Mouse (Mus musculus): ENCODE data around the gene Ppp6r1. TPM values are rescaled to one million over a fixed set of nuclear protein-coding genes. Genes with fewer than 3 reads are reported as not detected.

Gene Ppp6r1
- 37.5 TPM for polyA plus RNA-seq (2014; fragmentation: Illumina TruSeq; extraction: RNeasy Lipid Tissue Mini Kit (QIAGEN cat#74804); ENCODE audit: insufficient read depth, low read depth, low replicate concordance)

GRCm38 (mm10) chr7:4658912-4659551 lies at the start of gene Ppp6r1:
TSS of gene Ppp6r1 (minus strand) at chr7:4659019.

GRCm38 (mm10) chr7:4690387-4690786 lies 31.6 kb upstream of the Ppp6r1 start, which contains the start of gene Brsk1:
TSS of gene Brsk1 (plus strand) at chr7:4690604.

GRCm38 (mm10) chr7:4684632-4685417 lies 26.0 kb upstream of the Ppp6r1 start, which contains the start of gene Hspbp1:
TSS of gene Hspbp1 (minus strand) at chr7:4685068.

GRCm38 (mm10) chr7:4631031-4631430 lies 27.8 kb downstream of the Ppp6r1 start, which contains the start of gene Tmem86b:
TSS of gene Tmem86b (minus strand) at chr7:4631422.

GRCm38 (mm10) chr7:4603873-4604272 lies 54.9 kb downstream of the Ppp6r1 start, which contains the start of gene Ptprh:
TSS of gene Ptprh (minus strand) at chr7:4604041.

Other genes starting within 250 kb of the Ppp6r1 start
- 5.5 TPM for gene Rdh13, start 213.4 kb downstream of the Ppp6r1 start, polyA plus RNA-seq (2014; fragmentation: Illumina TruSeq; extraction: RNeasy Lipid Tissue Mini Kit (QIAGEN cat#74804); ENCODE audit: insufficient read depth, low read depth, low replicate concordance)
- gene Eps8l1, start 198.3 kb downstream of the Ppp6r1 start, polyA plus RNA-seq (2014; fragmentation: Illumina TruSeq; extraction: RNeasy Lipid Tissue Mini Kit (QIAGEN cat#74804); ENCODE audit: insufficient read depth, low read depth, low replicate concordance) = 16.4 TPM
- 87.5 TPM for gene Ppp1r12c, start 157.3 kb downstream of the Ppp6r1 start, polyA plus RNA-seq (2014; fragmentation: Illumina TruSeq; extraction: RNeasy Lipid Tissue Mini Kit (QIAGEN cat#74804); ENCODE audit: insufficient read depth, low read depth, low replicate concordance)
- gene Tnnt1, start 142.6 kb downstream of the Ppp6r1 start, polyA plus RNA-seq (2014; fragmentation: Illumina TruSeq; extraction: RNeasy Lipid Tissue Mini Kit (QIAGEN cat#74804); ENCODE audit: insufficient read depth, low read depth, low replicate concordance) = 4.2 TPM
- 179 TPM for gene Tnni3, start 134.8 kb downstream of the Ppp6r1 start, polyA plus RNA-seq (2014; fragmentation: Illumina TruSeq; extraction: RNeasy Lipid Tissue Mini Kit (QIAGEN cat#74804); ENCODE audit: insufficient read depth, low read depth, low replicate concordance)
- 5.0 TPM for gene Dnaaf3, start 126.6 kb downstream of the Ppp6r1 start, polyA plus RNA-seq (2014; fragmentation: Illumina TruSeq; extraction: RNeasy Lipid Tissue Mini Kit (QIAGEN cat#74804); ENCODE audit: insufficient read depth, low read depth, low replicate concordance)
- gene Syt5, start 111.5 kb downstream of the Ppp6r1 start, polyA plus RNA-seq (2014; fragmentation: Illumina TruSeq; extraction: RNeasy Lipid Tissue Mini Kit (QIAGEN cat#74804); ENCODE audit: insufficient read depth, low read depth, low replicate concordance) = 10.7 TPM
- 0.21 TPM for gene Ptprh, start 55.0 kb downstream of the Ppp6r1 start, polyA plus RNA-seq (2014; fragmentation: Illumina TruSeq; extraction: RNeasy Lipid Tissue Mini Kit (QIAGEN cat#74804); ENCODE audit: insufficient read depth, low read depth, low replicate concordance)
- 2.6 TPM for gene Tmem86b, start 27.6 kb downstream of the Ppp6r1 start, polyA plus RNA-seq (2014; fragmentation: Illumina TruSeq; extraction: RNeasy Lipid Tissue Mini Kit (QIAGEN cat#74804); ENCODE audit: insufficient read depth, low read depth, low replicate concordance)
- gene Hspbp1, start 26.0 kb upstream of the Ppp6r1 start, polyA plus RNA-seq (2014; fragmentation: Illumina TruSeq; extraction: RNeasy Lipid Tissue Mini Kit (QIAGEN cat#74804); ENCODE audit: insufficient read depth, low read depth, low replicate concordance) = 36.3 TPM
- gene Brsk1, start 31.6 kb upstream of the Ppp6r1 start, polyA plus RNA-seq (2014; fragmentation: Illumina TruSeq; extraction: RNeasy Lipid Tissue Mini Kit (QIAGEN cat#74804); ENCODE audit: insufficient read depth, low read depth, low replicate concordance) = 1.5 TPM
- 1.7 TPM for gene Tmem150b, start 66.2 kb upstream of the Ppp6r1 start, polyA plus RNA-seq (2014; fragmentation: Illumina TruSeq; extraction: RNeasy Lipid Tissue Mini Kit (QIAGEN cat#74804); ENCODE audit: insufficient read depth, low read depth, low replicate concordance)
- gene Kmt5c, start 81.1 kb upstream of the Ppp6r1 start, polyA plus RNA-seq (2014; fragmentation: Illumina TruSeq; extraction: RNeasy Lipid Tissue Mini Kit (QIAGEN cat#74804); ENCODE audit: insufficient read depth, low read depth, low replicate concordance) = 17.6 TPM
- gene Cox6b2, start 94.1 kb upstream of the Ppp6r1 start, polyA plus RNA-seq (2014; fragmentation: Illumina TruSeq; extraction: RNeasy Lipid Tissue Mini Kit (QIAGEN cat#74804); ENCODE audit: insufficient read depth, low read depth, low replicate concordance) = 80.5 TPM
- gene Fam71e2, start 112.3 kb upstream of the Ppp6r1 start, polyA plus RNA-seq (2014; fragmentation: Illumina TruSeq; extraction: RNeasy Lipid Tissue Mini Kit (QIAGEN cat#74804); ENCODE audit: insufficient read depth, low read depth, low replicate concordance) = not detected
- gene Il11, start 123.8 kb upstream of the Ppp6r1 start, polyA plus RNA-seq (2014; fragmentation: Illumina TruSeq; extraction: RNeasy Lipid Tissue Mini Kit (QIAGEN cat#74804); ENCODE audit: insufficient read depth, low read depth, low replicate concordance) = 0.53 TPM
- not detected for gene Tmem190, start 123.9 kb upstream of the Ppp6r1 start, polyA plus RNA-seq (2014; fragmentation: Illumina TruSeq; extraction: RNeasy Lipid Tissue Mini Kit (QIAGEN cat#74804); ENCODE audit: insufficient read depth, low read depth, low replicate concordance)
- 8.3 TPM for gene Tmem238, start 130.6 kb upstream of the Ppp6r1 start, polyA plus RNA-seq (2014; fragmentation: Illumina TruSeq; extraction: RNeasy Lipid Tissue Mini Kit (QIAGEN cat#74804); ENCODE audit: insufficient read depth, low read depth, low replicate concordance)
- 809 TPM for gene Rpl28, start 133.9 kb upstream of the Ppp6r1 start, polyA plus RNA-seq (2014; fragmentation: Illumina TruSeq; extraction: RNeasy Lipid Tissue Mini Kit (QIAGEN cat#74804); ENCODE audit: insufficient read depth, low read depth, low replicate concordance)
- gene Ube2s, start 153.6 kb upstream of the Ppp6r1 start, polyA plus RNA-seq (2014; fragmentation: Illumina TruSeq; extraction: RNeasy Lipid Tissue Mini Kit (QIAGEN cat#74804); ENCODE audit: insufficient read depth, low read depth, low replicate concordance) = 128 TPM
- 0.48 TPM for gene Shisa7, start 185.7 kb upstream of the Ppp6r1 start, polyA plus RNA-seq (2014; fragmentation: Illumina TruSeq; extraction: RNeasy Lipid Tissue Mini Kit (QIAGEN cat#74804); ENCODE audit: insufficient read depth, low read depth, low replicate concordance)
- gene Isoc2b, start 211.2 kb upstream of the Ppp6r1 start, polyA plus RNA-seq (2014; fragmentation: Illumina TruSeq; extraction: RNeasy Lipid Tissue Mini Kit (QIAGEN cat#74804); ENCODE audit: insufficient read depth, low read depth, low replicate concordance) = 15.3 TPM
- gene Isoc2a, start 218.1 kb upstream of the Ppp6r1 start, polyA plus RNA-seq (2014; fragmentation: Illumina TruSeq; extraction: RNeasy Lipid Tissue Mini Kit (QIAGEN cat#74804); ENCODE audit: insufficient read depth, low read depth, low replicate concordance) = 15.4 TPM
- gene Gm36210, start 247.5 kb upstream of the Ppp6r1 start, polyA plus RNA-seq (2014; fragmentation: Illumina TruSeq; extraction: RNeasy Lipid Tissue Mini Kit (QIAGEN cat#74804); ENCODE audit: insufficient read depth, low read depth, low replicate concordance) = not detected